Mouse (Mus musculus) thymus, adult 2 months (tissue): Measurements from ENCODE around the gene Sh3pxd2b.

Experiments
- CTCF ChIP-seq: fragments of 200-500 bp; IDR thresholded peaks from 2 replicates; pipeline ENCODE4 v1.5.1; 2012; ENCODE audit warnings: mild to moderate bottlenecking, control low read depth, low read length, moderate library complexity, borderline replicate concordance; ENCODE audit not compliant: control insufficient read depth, poor library complexity, insufficient read depth; ENCODE audit errors: extremely low read depth
- POLR2A ChIP-seq: fragments of 200-500 bp; IDR thresholded peaks from 2 replicates; pipeline ENCODE4 v1.6.1; 2012; ENCODE audit warnings: mild to moderate bottlenecking, low read length, control low read depth, moderate library complexity; ENCODE audit not compliant: control insufficient read depth, poor library complexity, insufficient read depth; ENCODE audit errors: extremely low read depth

- TF ChIP-seq CTCF: no peak
- TF ChIP-seq POLR2A: no peak
These were observed 77.0 kb downstream of the Sh3pxd2b start for GRCm38 (mm10) chr11:32424600-32424999.
